Mouse (Mus musculus) heart, embryonic 11.5 days (tissue): ENCODE results near the gene Tuba1c. TPM values are rescaled to one million over a fixed set of nuclear protein-coding genes. Genes with fewer than 3 reads are reported as not detected.
"Not testable (repeated sequence)": the region's sequence is repeated elsewhere in the genome, so short reads cannot be mapped to it uniquely, and the experiment has no call there.

ENCODE experiments used
- ATAC-seq: fragments of 200-750 bp; cut with Nextera tagmentation; replicated peaks from 2 replicates; pipeline ENCODE4 v1.8.0; 2017; ENCODE audit warnings: moderate library complexity; ENCODE audit not compliant: insufficient number of reproducible peaks, low FRiP score, low TSS enrichment
- H3K27ac ChIP-seq: fragments of 300-500 bp; sonication (generic); 2 replicates; pipeline ENCODE4 v1.5.1; 2014; ENCODE audit warnings: mild to moderate bottlenecking, low read depth, low read length
- H3K27me3 ChIP-seq: fragments of 300-500 bp; sonication (generic); 2 replicates; pipeline ENCODE4 v1.6.1; 2014; ENCODE audit warnings: mild to moderate bottlenecking, low read length, mixed read lengths; ENCODE audit not compliant: control insufficient read depth, insufficient read depth
- H3K36me3 ChIP-seq: fragments of 300-500 bp; sonication (generic); 2 replicates; pipeline ENCODE4 v1.6.1; 2014; ENCODE audit warnings: mild to moderate bottlenecking, low read length, moderate library complexity, mixed read lengths; ENCODE audit not compliant: control insufficient read depth, insufficient read depth
- H3K4me1 ChIP-seq: fragments of 300-500 bp; sonication (generic); 2 replicates; pipeline ENCODE4 v1.6.1; 2014; ENCODE audit warnings: low read length; ENCODE audit not compliant: control insufficient read depth, insufficient read depth
- H3K4me2 ChIP-seq: fragments of 300-500 bp; sonication (generic); 2 replicates; pipeline ENCODE4 v1.6.1; 2014; ENCODE audit warnings: mild to moderate bottlenecking, moderate library complexity
- H3K4me3 ChIP-seq: fragments of 300-500 bp; sonication (generic); 2 replicates; pipeline ENCODE4 v1.5.1; 2014; ENCODE audit warnings: low read depth, low read length
- H3K9ac ChIP-seq: fragments of 300-500 bp; sonication (generic); 2 replicates; pipeline ENCODE4 v1.6.1; 2014; ENCODE audit warnings: mild to moderate bottlenecking, low read depth, low read length, moderate library complexity
- H3K9me3 ChIP-seq: fragments of 300-500 bp; sonication (generic); replicated peaks from 2 replicates; pipeline ENCODE4 v1.6.1; 2016; ENCODE audit warnings: low read length; ENCODE audit not compliant: control insufficient read depth
- WGBS: fragments of 180-500 bp; shearing (Covaris S2); extraction: QIAGEN DNeasy Blood & Tissue Kit; methylation state at CpG from one replicate; pipeline ENCODE4 v1.1.7; 2014; ENCODE audit not compliant: insufficient replicate concordance; 5-methylcytosine and 5-hydroxymethylcytosine counted together
- polyA plus RNA-seq: library from polyadenylated mRNA; unstranded; fragments of >200 nt; fragmentation: Nextera tagmentation; extraction: Ambion mirVana; gene quantifications from 2 replicates; pipeline ENCODE4 v1.2.1, GENCODE M21; 2014

Tuba1c gene
- polyA plus RNA-seq, 1 experiment from 2014 or later, result 169 TPM

DNA sequence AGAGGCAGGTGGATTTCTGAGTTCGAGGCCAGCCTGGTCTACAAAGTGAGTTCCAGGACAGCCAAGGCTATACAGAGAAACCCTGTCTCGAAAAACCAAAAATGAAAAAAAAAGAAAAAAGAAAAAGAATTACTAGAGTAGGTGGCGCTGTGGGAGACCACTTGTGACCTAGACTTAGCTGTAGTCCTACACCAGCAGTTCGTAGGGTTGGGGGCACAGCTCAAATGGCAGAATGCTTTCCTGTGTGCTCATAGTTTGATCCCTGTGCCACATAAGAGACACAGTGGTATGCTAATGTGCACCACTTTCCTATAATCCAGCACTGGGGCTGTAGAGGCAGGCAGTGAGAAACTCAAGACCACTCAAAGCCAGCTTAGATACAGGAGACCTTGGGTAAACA is 9.6 kb downstream of the Tuba1c start:
- Histone ChIP-seq H3K9me3 (no peaks in the 10 kb centered on the region), H3K4me2 (no peak overlapping the region), H3K9ac (no peak overlapping the region), H3K4me3 (no peak overlapping the region), H3K36me3 (peaks cover 14% of the 10 kb centered on the region), H3K27me3 (no peaks in the 10 kb centered on the region), H3K4me1 (0 out of 2 replicates have a peak, but pooled peaks cover 3% of the 10 kb centered on the region), H3K27ac (no peak overlapping the region)
- WGBS, result 72% methylated on average over 4 of the region's 4 CpGs
- no peak for ATAC-seq

DNA sequence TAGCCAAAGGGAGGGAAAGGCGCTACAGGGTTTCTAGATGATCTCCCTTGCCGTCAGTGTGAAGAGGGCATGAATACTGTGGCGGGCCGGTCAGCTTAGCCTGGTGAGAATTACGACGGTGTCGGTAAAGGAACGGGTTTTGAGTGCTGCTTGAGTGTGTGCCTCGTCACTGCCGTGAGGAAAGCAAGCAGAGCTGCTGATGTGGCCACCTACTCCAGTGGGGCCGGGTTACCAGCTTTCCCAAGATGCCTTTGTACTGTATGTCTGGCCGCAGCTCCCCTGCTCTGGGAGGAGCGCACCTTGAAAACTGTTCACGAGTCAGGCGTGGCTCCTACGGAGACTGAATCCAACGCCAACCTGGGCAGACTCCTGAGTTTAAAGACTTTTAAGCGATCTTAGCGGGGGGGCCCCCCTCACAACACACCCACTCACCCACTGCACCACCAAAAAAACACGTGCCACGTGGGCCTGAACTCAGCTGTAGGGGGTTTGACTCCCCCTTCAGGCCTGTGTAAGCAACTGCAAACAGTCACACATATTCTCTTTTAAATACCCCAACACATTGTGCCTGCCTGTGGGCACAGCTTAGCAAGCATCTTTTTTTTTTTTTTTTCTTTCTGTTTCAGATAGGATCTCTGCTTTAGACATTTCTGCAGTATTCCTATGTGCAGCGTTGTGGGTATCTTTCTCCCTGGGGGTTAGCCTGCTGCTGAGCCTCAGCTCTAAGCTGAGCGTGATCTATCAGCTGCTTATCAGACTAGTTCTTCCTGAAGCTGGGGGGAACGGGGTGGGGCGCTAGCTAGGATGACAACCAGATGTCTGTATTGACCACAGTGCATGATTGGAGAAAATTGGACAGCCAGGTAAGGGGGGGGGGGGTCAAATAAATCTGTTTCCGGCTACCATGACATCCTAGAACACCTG is 10.6 kb downstream of the Tuba1c start:
- Histone ChIP-seq H3K4me2 (no peak overlapping the region), H3K36me3 (peaks cover 11% of the 10 kb centered on the region), H3K4me1 (0 out of 2 replicates have a peak, but pooled peaks cover 3% of the 10 kb centered on the region), H3K9ac (no peak overlapping the region), H3K9me3 (no peaks in the 10 kb centered on the region), H3K4me3 (no peak overlapping the region), H3K27ac (no peak overlapping the region), H3K27me3 (no peaks in the 10 kb centered on the region)
- no peak for ATAC-seq
- 51% methylated on average over 26 of the region's 26 CpGs for WGBS

DNA sequence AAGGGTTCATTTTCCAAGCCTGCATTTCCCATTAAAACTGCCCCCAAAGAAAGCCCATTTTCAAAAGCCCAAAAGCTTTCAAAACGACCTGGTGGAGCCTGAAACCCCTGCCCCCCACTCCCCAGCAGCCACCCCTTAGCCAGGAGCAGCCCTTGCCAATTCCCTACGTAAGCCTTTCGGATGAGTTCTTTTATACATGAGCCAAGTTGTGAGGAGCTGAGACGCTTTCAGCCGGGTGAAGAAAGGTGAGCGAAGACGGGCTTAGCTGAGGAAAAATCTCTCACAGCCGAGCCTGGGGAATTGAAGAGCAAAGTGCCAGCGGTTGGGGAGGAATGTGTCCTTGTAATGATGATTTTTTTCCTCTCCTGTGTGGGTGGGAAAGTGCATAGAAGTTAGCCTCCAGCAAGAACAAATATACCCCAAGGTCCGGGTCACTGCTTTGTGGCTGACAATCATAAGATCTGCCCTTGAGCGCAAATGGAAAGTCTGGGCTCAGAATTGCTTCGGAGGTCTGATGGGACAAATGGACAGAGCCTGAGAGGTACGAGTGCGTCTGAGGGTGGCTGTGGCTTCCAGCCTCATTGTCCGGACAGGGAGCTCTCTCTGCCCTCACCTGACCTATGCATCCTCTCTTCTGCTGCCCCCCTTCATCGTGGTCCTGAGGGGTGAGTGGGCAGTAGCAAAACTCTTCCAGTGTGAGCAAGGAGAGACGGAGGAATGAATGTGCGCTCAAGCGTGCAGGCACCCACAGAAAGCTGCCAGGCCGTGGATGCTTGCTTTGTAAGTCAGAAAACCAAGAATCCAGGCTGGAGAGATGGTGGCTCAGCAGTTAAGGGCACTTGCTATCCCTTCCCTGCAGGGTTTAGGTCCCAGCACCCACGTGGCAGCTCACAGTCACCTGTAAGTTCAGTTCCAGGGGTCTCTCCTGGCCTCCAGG is 11.5 kb downstream of the Tuba1c start:
- no peak overlapping the region for H3K4me2 ChIP-seq
- H3K4me1 ChIP-seq, result 0 out of 2 replicates have a peak, but pooled peaks cover 3% of the 10 kb centered on the region
- H3K4me3 ChIP-seq, result no peak overlapping the region
- 0 out of 2 replicates have a peak, but pooled peaks cover 5% of the 10 kb centered on the region for H3K36me3 ChIP-seq
- H3K27me3 ChIP-seq, result no peaks in the 10 kb centered on the region
- ATAC-seq, result no peak
- H3K9me3 ChIP-seq, result no peaks in the 10 kb centered on the region
- WGBS, result 61% methylated on average over 21 of the region's 21 CpGs
- H3K9ac ChIP-seq, result no peak overlapping the region
- H3K27ac ChIP-seq, result no peak overlapping the region

DNA sequence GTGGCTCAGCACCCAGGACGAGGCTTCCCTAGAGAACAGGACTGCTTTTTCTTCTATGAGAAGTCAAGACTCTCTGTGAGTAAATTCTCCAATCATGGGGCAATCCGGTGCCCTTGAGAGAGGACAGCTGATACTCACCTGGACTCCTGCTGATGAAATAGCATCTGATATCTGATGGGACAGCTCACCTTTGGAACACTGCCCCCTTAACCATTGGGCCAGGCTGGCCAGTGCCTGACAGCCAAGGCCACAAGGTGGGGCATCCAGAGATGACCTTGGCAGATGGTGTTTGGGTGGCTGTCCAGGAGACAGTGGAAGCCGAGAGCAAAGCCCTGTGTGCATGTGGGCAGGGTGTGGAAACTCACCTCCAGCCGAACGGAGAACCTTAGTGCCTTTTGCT is 12.6 kb downstream of the Tuba1c start:
- H3K4me3 ChIP-seq, result no peak overlapping the region
- H3K4me1 ChIP-seq, result 0 out of 2 replicates have a peak, but pooled peaks cover 3% of the 10 kb centered on the region
- no peaks in the 10 kb centered on the region; the same call in 1 of the 2 replicates for H3K27me3 ChIP-seq
- H3K36me3 ChIP-seq, result 0 out of 2 replicates have a peak, but pooled peaks cover 3% of the 10 kb centered on the region
- H3K4me2 ChIP-seq, result no peak overlapping the region
- no peak overlapping the region for H3K27ac ChIP-seq
- WGBS, result 75% methylated on average over 5 of the region's 5 CpGs
- ATAC-seq, result no peak
- H3K9ac ChIP-seq, result no peak overlapping the region
- no peaks in the 10 kb centered on the region for H3K9me3 ChIP-seq

DNA sequence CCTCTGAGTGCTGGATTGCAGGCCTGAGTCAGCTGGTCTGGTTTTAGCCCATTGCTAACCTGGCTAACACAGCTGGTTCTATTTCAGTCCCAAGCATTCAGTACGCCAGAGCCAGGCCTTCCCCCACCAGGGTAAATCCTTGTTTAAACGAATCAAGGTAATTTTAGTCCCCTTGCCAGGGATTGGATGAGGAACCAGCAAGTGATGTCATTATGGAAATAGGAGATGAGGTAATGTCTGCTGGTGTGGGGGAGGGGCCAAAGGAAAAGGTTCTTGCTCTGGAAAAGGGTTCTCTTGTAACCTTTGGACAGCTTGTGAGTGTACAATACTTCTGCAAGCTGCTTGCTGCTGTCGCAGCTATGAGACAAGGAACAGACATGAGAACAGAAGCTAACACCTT is 15.2 kb downstream of the Tuba1c start:
- no peaks in the 10 kb centered on the region for H3K9me3 ChIP-seq
- no peak overlapping the region for H3K9ac ChIP-seq
- no peaks in the 10 kb centered on the region for H3K36me3 ChIP-seq
- no peak for ATAC-seq
- H3K27me3 ChIP-seq, result no peaks in the 10 kb centered on the region; the same call in 1 of the 2 replicates
- H3K27ac ChIP-seq, result no peak overlapping the region
- WGBS, result 43% methylated on average over 3 of the region's 3 CpGs
- no peak overlapping the region for H3K4me2 ChIP-seq
- no peak overlapping the region for H3K4me3 ChIP-seq
- H3K4me1 ChIP-seq, result 0 out of 2 replicates have a peak, but pooled peaks cover 3% of the 10 kb centered on the region

DNA sequence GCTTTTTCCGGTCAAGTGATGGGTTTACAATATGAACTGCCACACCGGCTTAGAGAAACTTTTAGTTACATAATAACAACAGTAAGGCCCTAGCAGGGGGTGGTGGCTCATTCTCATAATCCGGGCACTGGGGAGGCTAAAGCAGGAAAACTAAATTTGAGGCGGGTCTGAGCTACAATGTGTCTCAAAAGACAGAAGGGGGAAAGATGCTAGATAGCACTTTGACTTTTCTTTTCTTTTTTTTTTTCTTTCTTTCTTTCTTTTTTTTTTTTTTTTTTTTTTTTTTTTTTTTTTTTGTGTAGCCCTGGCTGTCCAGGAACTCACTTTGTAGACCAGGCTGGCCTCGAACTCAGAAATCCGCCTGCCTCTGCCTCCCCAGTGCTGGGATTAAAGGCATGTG is 16.0 kb downstream of the Tuba1c start:
- H3K9ac ChIP-seq, H3K27me3 ChIP-seq, H3K4me2 ChIP-seq, H3K9me3 ChIP-seq, H3K36me3 ChIP-seq, ATAC-seq, H3K4me3 ChIP-seq, H3K27ac ChIP-seq, H3K4me1 ChIP-seq: not testable (repeated sequence)
- WGBS, result 85% methylated on average over 6 of the region's 6 CpGs

DNA sequence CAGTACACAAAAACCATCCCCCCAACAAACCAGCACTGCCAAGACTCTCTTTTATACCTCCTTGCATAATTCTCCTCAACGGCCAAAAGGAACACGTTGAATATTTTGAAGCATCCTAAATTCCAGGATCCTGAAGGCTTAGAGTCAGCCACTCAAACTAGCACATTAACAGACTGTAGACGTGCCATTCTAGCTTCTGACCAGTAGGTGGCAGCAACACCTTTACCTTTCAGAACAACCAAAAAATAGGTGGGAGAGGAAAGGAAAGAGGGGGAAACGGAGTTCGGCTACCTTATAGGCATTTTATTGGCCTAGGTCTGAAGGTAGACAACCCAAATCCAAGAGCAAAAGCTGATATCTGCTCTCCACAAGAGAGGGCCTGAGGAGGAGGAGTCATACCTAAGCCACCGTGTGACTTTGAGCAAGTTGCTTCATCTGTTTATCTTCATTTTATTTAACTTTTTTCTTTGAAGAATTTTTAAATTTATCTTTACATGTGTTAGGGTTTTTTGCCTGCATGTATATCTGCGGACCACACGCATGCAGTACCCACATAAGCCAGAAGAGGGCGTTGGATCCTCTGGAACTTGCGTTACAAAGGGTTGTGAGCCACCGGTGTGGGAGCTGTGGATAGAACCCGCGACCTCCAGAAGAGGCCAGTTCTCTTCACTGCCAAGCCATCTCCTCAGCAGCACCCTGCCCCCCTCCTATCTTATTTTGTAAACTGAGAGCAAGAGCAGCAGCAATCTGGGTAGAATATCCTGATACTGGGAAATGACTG is 20.0 kb downstream of the Tuba1c start:
- 25% methylated on average over 13 of the region's 13 CpGs for whole genome bisulfite sequencing
- no peak overlapping the region for H3K4me2 ChIP-seq
- no peaks in the 10 kb centered on the region for H3K9me3 ChIP-seq
- no peak overlapping the region for H3K27ac ChIP-seq
- peaks cover 8% of the 10 kb centered on the region; the same call in 1 of the 2 replicates for H3K4me1 ChIP-seq
- no peak for ATAC-seq
- no peak overlapping the region for H3K4me3 ChIP-seq
- H3K36me3 ChIP-seq, result no peaks in the 10 kb centered on the region
- no peak overlapping the region for H3K9ac ChIP-seq
- H3K27me3 ChIP-seq, result peaks cover 25% of the 10 kb centered on the region

DNA sequence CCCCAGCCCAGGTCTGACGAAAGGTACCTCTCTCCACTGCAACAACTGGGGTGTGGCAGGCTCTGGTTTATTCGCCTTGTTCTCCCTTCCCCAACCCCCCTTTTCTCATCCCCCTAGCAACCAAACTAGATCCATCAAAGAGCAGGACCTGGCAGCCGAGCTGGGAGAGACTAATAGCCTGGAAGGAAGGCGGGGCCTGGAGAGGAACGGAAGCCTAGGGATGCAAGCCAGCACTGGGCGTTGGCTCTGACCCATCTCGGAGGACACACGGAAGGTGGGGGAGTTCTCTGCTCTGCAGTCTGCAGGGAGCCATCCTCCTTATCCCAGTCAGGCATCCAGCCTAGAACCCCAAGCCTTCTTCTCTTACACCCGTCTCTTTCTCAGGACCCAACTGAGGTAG is 23.7 kb downstream of the Tuba1c start:
- Histone ChIP-seq H3K9me3 (no peaks in the 10 kb centered on the region), H3K27ac (no peak overlapping the region), H3K4me3 (no peak overlapping the region), H3K27me3 (peaks cover 61% of the 10 kb centered on the region), H3K36me3 (no peaks in the 10 kb centered on the region), H3K4me2 (no peak overlapping the region), H3K9ac (no peak overlapping the region), H3K4me1 (peaks cover 21% of the 10 kb centered on the region)
- 8% methylated on average over 9 of the region's 9 CpGs for WGBS
- ATAC-seq, result no peak
